Mouse (Mus musculus) erythroblast, adult 5-6 weeks (primary cell): ENCODE measurements around the gene Olfr9. TPM values are rescaled to one million over a fixed set of nuclear protein-coding genes. Genes with fewer than 3 reads are reported as not detected.
A peak's percentile ranks its signal among the peaks of the same experiment; 100 is the strongest.

Source experiments
- ATAC-seq: replicated peaks from 2 replicates; pipeline ENCODE4 v1.8.0; 2016; ENCODE audit warnings: moderate number of reproducible peaks, mild to moderate bottlenecking, moderate TSS enrichment, inconsistent platforms; ENCODE audit not compliant: poor library complexity, low FRiP score, severe bottlenecking
- total RNA-seq, 2 experiments: library from RNA; stranded (forward) in 1 of 2; stranded (reverse) in 1 of 2; fragments of 150-400 nt in 1 of 2; fragments of 200-764, 138-1000 nt in 1 of 2; gene quantifications; 2 replicates each; pipeline versions ENCODE4 v1.2.3 to v1.2.4; 2015 to 2017; ENCODE audit warnings: low replicate concordance in 2 of 2

Gene Olfr9
- total RNA-seq, 2 experiments from 2014 or later, result not detected

DNA sequence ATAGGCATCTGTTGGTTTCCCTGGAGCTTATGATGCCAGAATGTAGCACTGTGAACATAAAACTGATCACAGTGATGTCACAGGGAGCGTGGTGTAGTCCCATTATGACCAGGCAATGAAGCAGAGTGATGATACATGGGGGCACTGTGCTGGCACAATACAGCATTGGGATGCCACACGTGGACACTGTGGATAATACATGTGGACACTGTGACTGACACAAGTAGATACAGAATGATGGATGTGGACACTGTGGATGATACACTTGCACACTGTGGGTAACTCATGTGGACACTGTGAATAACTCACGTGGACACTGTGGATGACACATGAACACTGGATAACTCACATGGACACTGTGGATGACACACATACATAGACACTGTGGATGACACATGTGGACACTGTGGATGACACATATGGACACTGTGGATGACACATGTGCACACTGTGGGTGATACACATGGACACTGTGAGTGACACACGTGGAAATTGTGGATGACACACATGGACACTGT lies 7.4 kb downstream of the Olfr9 start:
- ATAC-seq, result no peak

DNA sequence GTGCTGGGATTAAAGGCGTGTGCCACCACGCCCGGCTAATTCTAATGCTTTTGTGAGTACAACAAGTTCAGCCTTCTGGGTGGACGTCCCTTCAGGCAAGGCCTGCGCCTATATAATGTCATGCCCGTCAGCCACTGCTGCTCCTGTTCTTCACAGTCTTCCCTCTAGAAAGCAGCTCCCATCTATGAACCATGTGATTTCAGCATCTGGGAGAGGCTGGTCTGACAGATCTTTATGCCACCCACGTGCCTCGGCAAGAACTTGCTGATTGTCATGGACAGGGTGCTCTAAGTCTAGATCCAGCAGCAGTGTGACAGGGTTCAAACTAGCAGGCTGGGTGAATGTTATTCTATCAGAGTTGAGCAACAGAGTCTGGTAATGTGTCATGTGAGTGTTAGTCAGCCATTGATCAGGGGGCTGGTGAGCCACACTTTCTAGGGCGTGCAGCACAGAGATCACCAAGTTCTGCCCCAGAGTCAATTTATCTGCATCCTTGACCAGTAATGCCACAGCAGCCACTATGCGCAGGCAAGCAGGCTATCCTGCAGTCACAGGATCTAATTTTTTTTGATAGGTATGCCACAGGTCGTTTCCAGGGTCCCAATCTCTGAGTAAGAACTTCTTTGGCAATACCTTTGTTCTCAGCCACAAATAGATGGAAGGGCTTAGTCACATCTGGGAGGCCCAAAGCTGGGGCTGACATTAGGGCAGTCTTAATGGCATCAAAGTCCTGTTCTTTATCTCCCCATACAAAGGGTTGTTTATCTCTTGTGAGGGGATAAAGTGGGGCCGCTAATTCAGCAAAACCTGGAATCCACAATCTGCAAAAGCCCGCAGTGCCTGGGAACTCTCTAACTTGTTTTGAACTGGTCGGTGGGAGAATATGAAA lies 15.0 kb downstream of the Olfr9 start:
- ATAC-seq, result no peak

DNA sequence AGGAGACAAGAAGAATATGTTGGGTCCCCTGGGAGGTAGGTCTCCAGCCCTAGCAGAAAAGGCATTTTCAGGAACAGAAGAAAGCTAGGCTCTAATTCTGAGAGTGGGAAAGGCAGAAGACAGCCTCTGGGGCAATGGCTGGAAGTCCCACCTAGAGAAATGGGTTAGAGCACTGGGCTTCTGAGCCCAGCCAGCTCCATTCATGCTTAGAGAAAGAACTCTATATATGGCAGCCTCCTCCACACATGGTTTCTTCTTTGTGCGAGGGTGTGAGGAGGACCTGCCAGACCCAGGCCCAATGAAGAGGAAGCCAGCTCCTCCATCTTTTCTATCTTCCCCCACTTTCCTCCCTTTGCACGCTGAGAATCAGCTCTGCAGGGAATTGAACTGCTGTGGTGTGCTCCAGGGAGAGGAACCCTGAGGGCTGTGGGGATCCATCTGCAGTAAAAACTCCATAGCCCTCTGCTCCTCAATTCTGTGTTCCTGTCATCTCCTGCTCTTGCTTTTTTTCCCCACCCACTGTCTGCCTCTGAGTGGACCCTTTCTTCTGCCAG lies 21.1 kb downstream of the Olfr9 start, which contains the start of gene Olfr763:
Gene Olfr763 (plus strand): TSS at position 504 of the 554 bp plus-strand sequence.
- no peak for ATAC-seq

DNA sequence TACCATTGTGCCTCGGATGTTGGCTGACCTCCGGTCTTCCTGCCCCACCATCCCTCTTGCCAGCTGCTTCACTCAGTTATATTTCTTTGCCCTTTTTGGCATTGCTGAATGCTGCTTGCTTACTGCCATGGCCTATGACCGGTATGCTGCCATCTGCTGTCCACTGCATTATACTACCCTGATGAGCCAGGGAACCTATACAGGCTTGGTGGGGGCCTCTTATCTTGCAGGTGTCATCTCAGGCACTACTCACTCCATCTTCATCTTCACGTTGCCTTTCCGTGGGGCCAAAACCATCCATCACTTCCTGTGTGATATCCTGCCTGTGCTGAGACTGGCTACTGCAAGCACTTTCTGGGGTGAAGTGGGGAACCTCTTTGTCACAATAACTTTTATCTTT lies 22.3 kb downstream of the Olfr9 start:
- ATAC-seq, result 0 out of 2 replicates have a peak, but pooled peaks have one; percentile 49

DNA sequence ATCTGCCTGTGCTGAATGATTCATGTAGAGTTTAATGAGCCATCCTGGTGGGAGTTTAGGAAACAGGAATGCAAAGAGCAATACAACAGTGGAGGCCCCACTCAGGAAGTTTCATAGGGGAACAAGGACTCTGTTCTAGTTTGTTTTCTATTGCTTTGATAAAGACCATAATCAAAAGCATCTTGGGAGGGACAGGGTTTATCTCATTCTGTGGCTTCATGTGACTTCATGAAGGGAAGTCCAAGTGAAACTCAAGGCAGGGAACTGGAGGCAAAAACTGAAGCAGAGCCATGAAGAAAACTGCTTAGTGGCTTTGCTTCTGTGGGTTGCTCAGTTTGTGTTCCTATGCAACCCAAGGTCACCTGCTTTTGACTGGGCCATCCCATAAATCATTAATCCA lies 25.2 kb downstream of the Olfr9 start:
- ATAC-seq, result no peak

DNA sequence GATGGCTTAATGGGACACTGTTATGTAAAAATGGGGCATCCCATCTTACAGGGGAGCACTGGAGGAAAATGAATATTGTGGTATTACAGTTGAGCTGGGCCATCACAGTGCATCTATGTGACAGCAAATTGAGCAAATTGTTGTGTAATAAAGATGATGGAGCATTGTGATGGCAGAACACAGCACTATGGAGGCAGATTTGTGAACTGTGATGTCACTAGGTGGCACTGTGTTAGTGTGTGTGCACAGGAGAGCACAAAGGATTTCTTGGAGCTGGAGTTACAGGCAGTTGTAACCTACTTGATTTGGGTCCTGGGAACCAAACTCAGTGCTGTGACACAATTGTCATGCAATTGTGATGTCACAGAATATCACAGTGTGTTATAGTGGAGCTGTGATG lies 34.1 kb downstream of the Olfr9 start:
- no peak for ATAC-seq

DNA sequence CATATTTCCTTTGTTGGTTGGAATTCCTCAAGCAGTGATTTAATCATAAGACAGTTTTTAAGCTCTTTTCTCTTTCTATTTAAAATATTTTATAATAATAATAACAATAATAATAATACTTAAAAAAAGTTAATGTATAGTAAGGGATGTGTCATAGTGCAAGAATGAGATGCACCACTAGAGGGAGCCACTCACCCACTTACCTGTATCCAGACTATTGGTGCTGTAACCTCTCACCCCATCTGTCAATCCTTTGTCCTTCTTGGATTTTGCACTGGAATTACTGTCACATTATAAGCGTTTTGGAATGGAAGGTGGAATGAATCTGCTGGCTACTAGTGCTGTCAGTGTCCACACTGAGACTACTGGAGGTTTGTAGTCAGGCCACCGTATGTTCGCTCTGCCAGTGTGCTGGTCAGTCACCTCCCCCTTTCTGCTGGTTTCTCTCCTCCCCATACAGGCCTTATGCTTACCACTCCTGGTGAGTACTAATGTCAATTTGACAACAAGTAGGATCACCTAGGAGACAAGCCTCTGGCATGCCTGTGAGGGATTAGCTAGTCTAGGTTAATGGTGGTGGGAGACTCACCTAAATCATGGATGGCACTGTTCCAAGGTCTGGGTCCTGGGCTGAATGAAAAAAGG lies 36.9 kb downstream of the Olfr9 start:
- peak; percentile 60 for ATAC-seq

DNA sequence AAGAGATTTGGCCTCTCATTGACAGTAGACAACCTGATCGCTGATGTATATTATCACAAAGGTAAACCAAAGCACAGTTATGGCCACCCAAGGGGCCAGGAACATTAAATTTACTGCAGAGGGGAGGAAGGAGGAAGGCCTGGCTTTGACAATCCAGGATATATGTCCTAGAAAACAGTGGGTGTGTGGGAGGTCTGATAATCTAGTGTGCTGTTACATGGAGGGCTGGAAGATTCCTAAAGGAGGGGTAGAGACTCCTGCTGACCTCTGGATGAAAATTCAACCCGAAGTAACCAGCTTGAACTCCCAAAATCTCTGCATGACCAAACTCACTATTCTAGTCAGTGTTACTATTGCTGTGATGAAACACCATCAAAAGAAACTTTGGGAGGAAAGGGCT lies 39.1 kb downstream of the Olfr9 start:
- ATAC-seq, result no peak

DNA sequence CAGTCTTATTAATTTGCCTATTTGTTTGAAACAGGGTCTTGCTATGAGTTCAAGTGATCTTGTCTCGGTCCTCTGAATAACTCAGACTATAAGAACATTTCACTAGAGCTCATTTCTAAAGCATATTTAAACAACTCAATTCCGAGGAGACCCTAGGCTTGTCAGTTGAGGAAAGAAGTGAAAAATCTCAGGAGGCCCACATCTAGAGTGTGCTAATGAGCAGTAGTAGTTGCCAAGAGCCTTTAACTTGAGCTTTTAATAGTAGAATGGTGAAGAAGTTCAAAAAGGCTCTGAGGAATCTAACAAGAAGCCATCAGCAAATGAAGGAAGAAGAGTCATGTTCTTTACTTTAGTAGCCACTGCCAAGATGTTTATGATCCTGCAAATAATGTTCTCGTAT lies 50.6 kb downstream of the Olfr9 start, which contains the start of gene Olfr764-ps1:
Gene Olfr764-ps1 (minus strand): TSS at position 101 of the 400 bp plus-strand sequence.
- no peak for ATAC-seq

Other genes starting within 250 kb of the Olfr9 start
- gene Dgka, start 244.6 kb upstream of the Olfr9 start, total RNA-seq (2015; ENCODE audit: low replicate concordance), result 8.2 and 13.4 TPM in 2 replicates
- 2.9 and 4.7 TPM in 2 replicates for gene Dgka, start 244.6 kb upstream of the Olfr9 start, total RNA-seq (2017; ENCODE audit: low replicate concordance)
- 2.5 and 17.5 TPM in 2 replicates for gene Pym1, start 241.5 kb upstream of the Olfr9 start, total RNA-seq (2015; ENCODE audit: low replicate concordance)
- 9.1 and 12.4 TPM in 2 replicates for gene Pym1, start 241.5 kb upstream of the Olfr9 start, total RNA-seq (2017; ENCODE audit: low replicate concordance)
- 0.38 TPM in 1 of 2 replicates, not detected in the other for gene Mmp19, start 198.5 kb upstream of the Olfr9 start, total RNA-seq (2015; ENCODE audit: low replicate concordance)
- gene Mmp19, start 198.5 kb upstream of the Olfr9 start, total RNA-seq (2017; ENCODE audit: low replicate concordance), result 0.85 and 1.5 TPM in 2 replicates
- gene Dnajc14, start 185.4 kb upstream of the Olfr9 start, total RNA-seq (2015; ENCODE audit: low replicate concordance), result 16.5 and 17.6 TPM in 2 replicates
- gene Dnajc14, start 185.4 kb upstream of the Olfr9 start, total RNA-seq (2017; ENCODE audit: low replicate concordance), result 9.5 and 9.6 TPM in 2 replicates
- gene Tmem198b, start 185.1 kb upstream of the Olfr9 start, total RNA-seq (2015; ENCODE audit: low replicate concordance), result 0.19 and 1.7 TPM in 2 replicates
- gene Tmem198b, start 185.1 kb upstream of the Olfr9 start, total RNA-seq (2017; ENCODE audit: low replicate concordance), result 0.42 and 3.7 TPM in 2 replicates
- 74.4 and 106 TPM in 2 replicates for gene Sarnp, start 172.1 kb upstream of the Olfr9 start, total RNA-seq (2015; ENCODE audit: low replicate concordance)
- gene Sarnp, start 172.1 kb upstream of the Olfr9 start, total RNA-seq (2017; ENCODE audit: low replicate concordance), result 93.5 and 113 TPM in 2 replicates
- gene Ormdl2, start 167.8 kb upstream of the Olfr9 start, total RNA-seq (2015; ENCODE audit: low replicate concordance), result 5.4 and 18.8 TPM in 2 replicates
- gene Ormdl2, start 167.8 kb upstream of the Olfr9 start, total RNA-seq (2017; ENCODE audit: low replicate concordance), result 13.0 and 28.2 TPM in 2 replicates
- gene Gdf11, start 97.7 kb upstream of the Olfr9 start, total RNA-seq (2015; ENCODE audit: low replicate concordance), result not detected in 2 replicates
- not detected in 2 replicates for gene Gdf11, start 97.7 kb upstream of the Olfr9 start, total RNA-seq (2017; ENCODE audit: low replicate concordance)
- gene Cd63, start 88.4 kb upstream of the Olfr9 start, total RNA-seq (2015; ENCODE audit: low replicate concordance), result 90.9 and 115 TPM in 2 replicates
- gene Cd63, start 88.4 kb upstream of the Olfr9 start, total RNA-seq (2017; ENCODE audit: low replicate concordance), result 27.2 and 35.5 TPM in 2 replicates
- gene Rdh5, start 66.5 kb upstream of the Olfr9 start, total RNA-seq (2015; ENCODE audit: low replicate concordance), result 5.0 TPM in 1 of 2 replicates, not detected in the other
- gene Rdh5, start 66.5 kb upstream of the Olfr9 start, total RNA-seq (2017; ENCODE audit: low replicate concordance), result 1.1 TPM in 1 of 2 replicates, not detected in the other
- 25.4 and 37.0 TPM in 2 replicates for gene Bloc1s1, start 65.4 kb upstream of the Olfr9 start, total RNA-seq (2015; ENCODE audit: low replicate concordance)
- gene Bloc1s1, start 65.4 kb upstream of the Olfr9 start, total RNA-seq (2017; ENCODE audit: low replicate concordance), result 22.7 and 24.7 TPM in 2 replicates
- gene Itga7, start 55.6 kb upstream of the Olfr9 start, total RNA-seq (2015; ENCODE audit: low replicate concordance), result not detected in 2 replicates
- gene Itga7, start 55.6 kb upstream of the Olfr9 start, total RNA-seq (2017; ENCODE audit: low replicate concordance), result not detected in 2 replicates
- not detected in 2 replicates for gene Mettl7b, start 28.4 kb upstream of the Olfr9 start, total RNA-seq (2015; ENCODE audit: low replicate concordance)
- gene Mettl7b, start 28.4 kb upstream of the Olfr9 start, total RNA-seq (2017; ENCODE audit: low replicate concordance), result not detected in 2 replicates
- gene Olfr763, start 21.4 kb downstream of the Olfr9 start, total RNA-seq (2015; ENCODE audit: low replicate concordance), result not detected in 2 replicates
- not detected in 2 replicates for gene Olfr763, start 21.4 kb downstream of the Olfr9 start, total RNA-seq (2017; ENCODE audit: low replicate concordance)
- not detected in 2 replicates for gene Olfr764-ps1, start 50.5 kb downstream of the Olfr9 start, total RNA-seq (2015; ENCODE audit: low replicate concordance)
- not detected in 2 replicates for gene Olfr764-ps1, start 50.5 kb downstream of the Olfr9 start, total RNA-seq (2017; ENCODE audit: low replicate concordance)
- gene Olfr765, start 60.6 kb downstream of the Olfr9 start, total RNA-seq (2015; ENCODE audit: low replicate concordance), result not detected in 2 replicates
- not detected in 2 replicates for gene Olfr765, start 60.6 kb downstream of the Olfr9 start, total RNA-seq (2017; ENCODE audit: low replicate concordance)
- gene Olfr766-ps1, start 79.5 kb downstream of the Olfr9 start, total RNA-seq (2015; ENCODE audit: low replicate concordance), result not detected in 2 replicates
- not detected in 2 replicates for gene Olfr766-ps1, start 79.5 kb downstream of the Olfr9 start, total RNA-seq (2017; ENCODE audit: low replicate concordance)
- not detected in 2 replicates for gene Olfr767, start 93.5 kb downstream of the Olfr9 start, total RNA-seq (2015; ENCODE audit: low replicate concordance)
- not detected in 2 replicates for gene Olfr767, start 93.5 kb downstream of the Olfr9 start, total RNA-seq (2017; ENCODE audit: low replicate concordance)
- not detected in 2 replicates for gene Olfr768, start 109.9 kb downstream of the Olfr9 start, total RNA-seq (2015; ENCODE audit: low replicate concordance)
- not detected in 2 replicates for gene Olfr768, start 109.9 kb downstream of the Olfr9 start, total RNA-seq (2017; ENCODE audit: low replicate concordance)
- not detected in 2 replicates for gene Olfr769, start 128.4 kb downstream of the Olfr9 start, total RNA-seq (2015; ENCODE audit: low replicate concordance)
- not detected in 2 replicates for gene Olfr769, start 128.4 kb downstream of the Olfr9 start, total RNA-seq (2017; ENCODE audit: low replicate concordance)
- gene Olfr770, start 149.6 kb downstream of the Olfr9 start, total RNA-seq (2015; ENCODE audit: low replicate concordance), result not detected in 2 replicates
- not detected in 2 replicates for gene Olfr770, start 149.6 kb downstream of the Olfr9 start, total RNA-seq (2017; ENCODE audit: low replicate concordance)
- gene Olfr771, start 175.3 kb downstream of the Olfr9 start, total RNA-seq (2015; ENCODE audit: low replicate concordance), result not detected in 2 replicates
- gene Olfr771, start 175.3 kb downstream of the Olfr9 start, total RNA-seq (2017; ENCODE audit: low replicate concordance), result not detected in 2 replicates
- gene Olfr772, start 188.5 kb downstream of the Olfr9 start, total RNA-seq (2015; ENCODE audit: low replicate concordance), result not detected in 2 replicates
- not detected in 2 replicates for gene Olfr772, start 188.5 kb downstream of the Olfr9 start, total RNA-seq (2017; ENCODE audit: low replicate concordance)
- gene Olfr773, start 198.0 kb downstream of the Olfr9 start, total RNA-seq (2015; ENCODE audit: low replicate concordance), result not detected in 2 replicates
- gene Olfr773, start 198.0 kb downstream of the Olfr9 start, total RNA-seq (2017; ENCODE audit: low replicate concordance), result not detected in 2 replicates
- not detected in 2 replicates for gene Olfr774, start 246.8 kb downstream of the Olfr9 start, total RNA-seq (2015; ENCODE audit: low replicate concordance)
- not detected in 2 replicates for gene Olfr774, start 246.8 kb downstream of the Olfr9 start, total RNA-seq (2017; ENCODE audit: low replicate concordance)